Mouse (Mus musculus) adrenal gland, adult 8-10 months (tissue): Measurements from ENCODE around the gene Gm6460. TPM values are rescaled to one million over a fixed set of nuclear protein-coding genes. Genes with fewer than 3 reads are reported as not detected.
"Not testable (repeated sequence)": the region's sequence is repeated elsewhere in the genome, so short reads cannot be mapped to it uniquely, and the experiment has no call there.

Experiments
- DNase-seq: peaks from one replicate; pipeline ENCODE4 v3.0.0; 2022
- total RNA-seq, 4 experiments: library from RNA; stranded (reverse); gene quantifications; 2 replicates each; pipeline ENCODE4 v1.2.4; 2022

Gene Gm6460
- not detected for total RNA-seq

- not testable (repeated sequence) for DNase-seq
These were observed at the start of gene Gm6460 for GRCm38 (mm10) chr5:11594613-11595012. Gm6460 (plus strand) TSS chr5:11594913.

Other genes starting within 250 kb of the Gm6460 start
- not detected for gene Gm8897, start 178.5 kb upstream of the Gm6460 start, total RNA-seq
- not detected for gene Gm8906, start 92.2 kb upstream of the Gm6460 start, total RNA-seq
- not detected for gene Gm8922, start 87.0 kb downstream of the Gm6460 start, total RNA-seq
- not detected for gene Gm8926, start 175.6 kb downstream of the Gm6460 start, total RNA-seq